ENCODE assay signal across 7 mouse cellular contexts in the genomic region with DNA sequence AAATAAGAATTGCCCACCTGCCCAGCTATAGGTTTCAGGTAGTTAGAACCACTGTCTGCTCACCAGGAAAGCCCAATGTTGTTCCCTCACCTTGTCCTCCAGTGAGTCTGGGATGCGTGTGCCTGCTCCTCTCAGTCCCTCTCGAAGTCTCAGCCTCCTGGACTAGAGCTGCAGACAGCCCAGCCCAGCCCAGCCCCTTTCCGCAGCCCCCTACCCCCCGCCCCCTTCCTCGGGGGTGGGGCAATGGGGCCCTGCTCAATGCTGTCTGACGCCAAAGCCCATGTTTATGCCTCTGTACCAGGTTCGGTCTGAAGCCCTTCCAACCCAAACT. TPM values are rescaled to one million over a fixed set of nuclear protein-coding genes. Genes with fewer than 3 reads are reported as not detected.
DNase-seq lines count a peak whose midpoint lies in the region; ATAC-seq lines count a peak whose summit lies in the region.

Gene Maged2 (minus strand): TSS at position 207 of the 331 bp plus-strand sequence.

- H3K4me1 ChIP-seq in brown adipose tissue, adult 24 weeks (ENCODE audit: control insufficient read depth, insufficient read depth, insufficient read length, low read length): no peaks in the 10 kb centered on the region

- 0 out of 2 replicates have a peak, but pooled peaks have one; percentile 12 for ATAC-seq in granulocyte monocyte progenitor cell, adult 5-6 weeks (replicated peaks; ENCODE audit: poor library complexity, severe bottlenecking)

- H3K27ac ChIP-seq in brown adipose tissue, adult 24 weeks (replicated peaks; ENCODE audit: low read depth, low read length): no peak within 1 kb of the TSS

- H3K4me3 ChIP-seq in brown adipose tissue, adult 24 weeks (ENCODE audit: insufficient read depth, low read depth, low read length): peak within 1 kb of the TSS; percentile 66

- DNase-seq in thymus, postnatal 0 days (ENCODE audit: low spot score): peak; percentile 10
- DNase-seq in thymus, postnatal 25 days: no peak
- peak; percentile 47 for DNase-seq in kidney, postnatal 10 days
- DNase-seq in lung, postnatal 4 days: peak; percentile 23 to 50
- DNase-seq in right cerebral cortex, postnatal 25 days: no peak

RNA-seq across cellular contexts. Expression of gene Maged2, which starts in this region (rescaled TPM):
- polyA plus RNA-seq in thymus, postnatal 0 days (2015; fragmentation: Nextera tagmentation; extraction: Ambion mirVana): 57.8 and 66.2 TPM in 2 replicates
- 15.7 and 17.4 TPM in 2 replicates for polyA plus RNA-seq in brown adipose tissue, adult 24 weeks (2012; ENCODE audit: insufficient read depth, insufficient read length, missing spikeins)
- total RNA-seq in granulocyte monocyte progenitor cell, adult 5-6 weeks (2014; fragmentation: Nextera tagmentation): 3.3 and 3.8 TPM in 2 replicates
- total RNA-seq in granulocyte monocyte progenitor cell, adult 5-6 weeks (2017): 7.5 and 10.7 TPM in 2 replicates

Comparison
In these comparisons a context has a peak if more than half of its experiments do, and no peak if none do; other contexts are left out.
1. DNase-seq: peak in thymus, postnatal 0 days (single experiment), kidney, postnatal 10 days (single experiment) and lung, postnatal 4 days (2 of 2); none in thymus, postnatal 25 days (single experiment) and right cerebral cortex, postnatal 25 days (single experiment).